Mouse (Mus musculus): ENCODE data around the gene Cfi. TPM values are rescaled to one million over a fixed set of nuclear protein-coding genes. Genes with fewer than 3 reads are reported as not detected.

Cfi gene
- polyA plus RNA-seq, 1 experiment from 2014 or later = 0.09 TPM

DNA sequence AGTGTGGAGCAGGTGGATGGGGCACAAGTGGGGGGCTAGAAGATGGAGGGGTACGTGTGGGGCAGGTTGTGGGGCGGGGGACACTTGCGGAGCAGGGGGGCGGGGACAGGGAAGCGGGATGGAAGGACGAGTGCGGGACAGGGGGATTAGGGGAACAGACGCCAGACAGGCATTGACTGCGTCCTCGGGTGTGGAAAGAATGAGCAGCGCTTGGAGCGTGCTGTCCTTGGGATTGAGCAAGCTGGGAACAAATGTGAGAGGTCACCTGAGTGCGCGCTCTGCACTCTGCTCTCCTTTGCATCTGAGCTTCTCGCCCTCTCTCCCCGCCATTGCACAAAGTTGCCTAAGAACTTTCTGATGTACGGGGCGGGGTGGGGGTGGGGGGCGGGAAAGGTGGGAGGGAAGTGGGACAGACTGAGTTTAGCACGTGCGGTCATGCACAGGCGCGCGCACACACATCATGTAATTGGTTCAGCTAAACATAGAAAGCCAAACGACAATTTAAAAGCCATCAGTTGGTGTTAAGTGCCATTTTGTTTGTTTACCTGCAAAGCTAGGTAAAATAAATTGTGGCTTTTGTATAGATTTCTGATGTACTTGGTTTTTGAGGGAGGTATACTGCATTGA is 43.6 kb downstream of the Cfi start:
- Histone ChIP-seq H3K27ac (peak overlapping the region; percentile 85), H3K4me1 (peaks cover 12% of the 10 kb centered on the region), H3K4me2 (peak overlapping the region; percentile 87), H3K36me3 (replicated peaks) (no peaks in the 10 kb centered on the region), H3K4me3 (replicated peaks) (peak overlapping the region; percentile 76), H3K27me3 (0 out of 2 replicates have a peak, but pooled peaks cover 6% of the 10 kb centered on the region), H3K9me3 (no peaks in the 10 kb centered on the region), H3K9ac (peak overlapping the region; percentile 82)
- ATAC-seq (ENCODE audit: low FRiP score) = peak; percentile 71
- under 1% methylated on average over 23 of the region's 25 CpGs for WGBS

DNA sequence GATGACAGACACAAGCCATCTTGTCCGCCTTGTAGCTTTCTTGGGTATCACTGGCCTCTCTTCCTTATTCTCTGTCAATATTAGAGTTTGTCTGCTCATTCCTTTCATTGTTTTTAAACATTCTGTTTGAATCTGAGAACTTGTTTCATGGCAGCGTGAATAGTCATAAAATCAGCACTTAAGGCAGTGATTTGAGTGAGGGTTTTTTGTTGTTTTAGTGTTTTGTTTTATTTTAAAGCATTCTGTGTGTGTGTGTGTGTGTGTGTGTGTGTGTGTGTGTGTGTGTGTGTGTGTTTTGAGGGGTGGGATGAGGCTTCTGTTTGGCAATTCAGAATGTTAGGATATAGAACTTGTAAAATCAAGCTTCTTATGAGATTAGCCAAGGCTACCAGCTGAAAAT is 44.2 kb downstream of the Cfi start:
- H3K4me3 ChIP-seq (replicated peaks) = no peak overlapping the region
- H3K27ac ChIP-seq = no peak overlapping the region
- 0 out of 2 replicates have a peak, but pooled peaks cover 6% of the 10 kb centered on the region for H3K27me3 ChIP-seq
- peak overlapping the region; percentile 87 for H3K4me2 ChIP-seq
- H3K36me3 ChIP-seq (replicated peaks) = no peaks in the 10 kb centered on the region
- ATAC-seq (ENCODE audit: low FRiP score) = no peak
- WGBS = 74% methylated on average over 2 of the region's 2 CpGs
- H3K4me1 ChIP-seq = peaks cover 12% of the 10 kb centered on the region
- H3K9ac ChIP-seq = no peak overlapping the region
- no peaks in the 10 kb centered on the region for H3K9me3 ChIP-seq

DNA sequence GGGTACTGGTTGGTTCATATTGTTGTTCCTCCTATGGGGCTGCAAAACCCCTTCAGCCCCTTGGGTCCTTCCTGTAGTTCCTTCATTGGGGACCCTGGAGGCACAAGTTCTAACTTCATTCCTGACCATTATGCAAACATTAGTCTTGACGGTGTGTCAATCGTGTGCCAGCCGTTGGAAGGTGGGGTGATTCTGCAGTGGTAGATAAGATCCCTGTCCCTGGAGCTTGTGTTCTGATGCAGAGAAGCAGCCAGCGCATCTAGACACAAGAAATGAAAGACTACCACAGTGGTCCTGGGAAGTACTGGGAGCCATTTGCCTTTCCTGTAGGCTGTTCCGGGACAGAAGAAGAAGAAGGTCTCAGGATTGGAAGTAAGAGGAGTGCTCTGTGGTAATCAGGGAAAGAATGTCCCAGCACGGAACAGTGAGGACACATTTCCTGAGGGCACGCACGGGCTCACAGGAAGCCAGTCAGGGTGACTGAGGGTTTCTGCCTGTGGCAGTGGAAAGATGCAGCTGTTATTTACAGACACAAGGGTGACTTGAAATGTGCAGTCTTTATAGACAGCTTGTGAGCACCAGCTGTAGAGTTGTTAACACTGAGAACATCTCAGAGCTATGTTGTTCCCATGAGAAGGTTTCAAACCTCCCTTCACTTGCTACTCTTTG is 45.4 kb downstream of the Cfi start:
- H3K4me2 ChIP-seq = no peak overlapping the region
- ATAC-seq (ENCODE audit: low FRiP score) = no peak
- H3K4me3 ChIP-seq (replicated peaks) = no peak overlapping the region
- H3K36me3 ChIP-seq (replicated peaks) = no peaks in the 10 kb centered on the region
- H3K4me1 ChIP-seq = peaks cover 12% of the 10 kb centered on the region
- H3K9me3 ChIP-seq = no peaks in the 10 kb centered on the region
- H3K27ac ChIP-seq = no peak overlapping the region
- H3K9ac ChIP-seq = no peak overlapping the region
- 84% methylated on average over 8 of the region's 8 CpGs for WGBS
- H3K27me3 ChIP-seq = 0 out of 2 replicates have a peak, but pooled peaks cover 6% of the 10 kb centered on the region

DNA sequence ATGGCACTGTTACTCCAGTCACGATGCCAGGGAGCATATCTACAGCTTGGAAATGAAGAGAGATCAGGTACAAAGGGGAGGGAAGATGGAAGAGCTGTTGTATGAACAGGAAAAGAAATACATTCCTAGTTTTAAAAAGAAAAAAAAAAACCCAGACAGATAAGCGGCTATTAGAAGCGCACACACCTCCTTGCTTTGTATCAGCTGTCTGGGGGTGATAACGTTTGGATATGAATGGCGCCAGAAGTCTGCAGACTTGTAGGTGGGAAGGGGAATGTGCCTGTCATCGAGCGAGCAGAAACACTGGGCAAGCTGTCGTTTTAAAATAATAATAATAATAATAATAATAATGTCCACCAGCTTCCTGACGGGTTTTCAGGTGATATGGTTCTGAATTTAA is 49.9 kb downstream of the Cfi start:
- Histone ChIP-seq H3K27me3 (no peaks in the 10 kb centered on the region), H3K27ac (no peak overlapping the region), H3K4me1 (no peaks in the 10 kb centered on the region), H3K4me2 (no peak overlapping the region), H3K36me3 (replicated peaks) (no peaks in the 10 kb centered on the region), H3K4me3 (replicated peaks) (no peak overlapping the region), H3K9ac (no peak overlapping the region), H3K9me3 (no peaks in the 10 kb centered on the region)
- no peak for ATAC-seq (ENCODE audit: low FRiP score)
- 95% methylated on average over 9 of the region's 9 CpGs for WGBS

DNA sequence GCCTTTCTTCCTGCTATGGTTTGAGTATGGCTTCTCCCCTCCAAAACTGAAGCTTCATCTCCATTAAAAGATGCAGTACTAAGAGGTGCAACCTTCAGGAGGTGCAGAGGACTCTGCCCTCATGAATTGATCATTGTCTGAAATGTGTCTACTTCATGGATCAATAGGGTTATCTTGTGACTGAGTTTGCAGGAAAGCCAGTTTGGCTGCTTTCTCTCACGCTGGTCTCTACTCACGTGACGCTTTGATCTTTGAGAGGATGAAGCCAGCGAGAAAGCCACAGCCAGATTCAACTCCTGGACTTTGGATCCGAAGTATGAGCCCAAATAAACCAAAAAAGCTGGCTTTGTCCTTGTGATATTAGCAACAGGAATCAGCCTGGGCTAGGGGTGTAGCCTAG is 50.7 kb downstream of the Cfi start:
- Histone ChIP-seq H3K9ac (no peak overlapping the region), H3K27ac (no peak overlapping the region), H3K9me3 (no peaks in the 10 kb centered on the region), H3K36me3 (replicated peaks) (peaks cover 3% of the 10 kb centered on the region; the same call in 1 of the 2 replicates), H3K4me2 (no peak overlapping the region), H3K4me3 (replicated peaks) (no peak overlapping the region), H3K27me3 (no peaks in the 10 kb centered on the region), H3K4me1 (no peaks in the 10 kb centered on the region)
- 87% methylated on average over 5 of the region's 5 CpGs for WGBS
- ATAC-seq (ENCODE audit: low FRiP score) = no peak

DNA sequence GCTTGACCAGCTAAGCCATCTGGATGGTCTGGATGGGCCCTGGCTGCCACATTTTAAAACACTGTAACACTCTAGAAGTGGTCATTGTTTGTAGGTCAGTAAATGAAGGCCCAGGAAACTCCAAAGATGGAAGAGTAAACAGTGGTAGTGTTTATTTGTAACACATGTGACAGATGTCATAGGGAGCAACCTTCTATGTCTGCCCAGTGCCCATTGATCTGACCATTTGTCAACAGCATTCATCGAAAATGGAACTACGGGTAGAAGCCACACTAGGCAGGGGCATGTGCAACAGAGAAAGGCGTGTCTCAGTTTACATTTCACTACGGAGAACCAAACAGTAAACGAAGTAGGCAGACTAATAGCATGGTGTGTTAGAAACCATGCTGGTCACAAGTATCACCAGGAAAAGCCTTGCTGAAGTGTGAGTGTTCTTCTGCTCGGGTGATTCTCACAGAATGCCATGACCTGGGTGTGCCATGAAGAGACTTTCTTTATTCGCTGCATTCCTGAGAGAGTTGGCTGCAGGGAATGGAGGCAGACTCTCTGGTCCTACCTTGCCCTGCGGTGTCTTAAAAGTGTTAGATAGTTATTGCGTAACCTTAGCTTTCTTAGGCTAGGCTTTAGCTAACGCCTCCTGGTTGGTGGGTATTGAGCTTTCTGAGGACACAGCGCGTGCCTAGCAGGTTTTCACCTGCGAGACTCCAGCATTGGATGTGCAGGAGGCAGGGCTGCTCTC is 52.3 kb downstream of the Cfi start:
- Histone ChIP-seq H3K9me3 (no peaks in the 10 kb centered on the region), H3K27me3 (no peaks in the 10 kb centered on the region), H3K4me2 (no peak overlapping the region), H3K36me3 (replicated peaks) (peaks cover 7% of the 10 kb centered on the region; the same call in 1 of the 2 replicates), H3K4me3 (replicated peaks) (no peak overlapping the region), H3K4me1 (no peaks in the 10 kb centered on the region), H3K27ac (no peak overlapping the region), H3K9ac (no peak overlapping the region)
- ATAC-seq (ENCODE audit: low FRiP score) = no peak
- WGBS = 94% methylated on average over 13 of the region's 13 CpGs

DNA sequence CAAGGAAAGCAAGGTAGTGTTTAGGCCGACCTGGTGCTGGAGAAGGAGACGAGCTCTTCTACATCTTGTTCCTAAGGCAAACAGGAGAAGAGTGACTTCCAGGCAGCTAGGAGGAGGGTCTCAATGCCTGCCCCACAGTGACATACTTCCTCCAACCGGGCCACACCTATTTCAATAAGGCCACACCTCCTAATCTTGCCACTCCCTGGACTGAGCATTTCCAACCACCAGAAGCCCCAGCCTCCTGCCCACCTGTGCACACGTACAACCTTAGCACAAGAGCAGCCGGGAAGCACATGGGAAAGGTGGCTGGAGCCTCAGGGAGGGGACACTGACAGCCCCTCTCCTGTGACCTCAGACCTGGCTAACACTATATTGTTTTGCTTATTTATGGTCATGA is 56.3 kb downstream of the Cfi start:
- H3K36me3 ChIP-seq (replicated peaks) = peaks cover 14% of the 10 kb centered on the region; the same call in 1 of the 2 replicates
- WGBS = 82% methylated on average over 5 of the region's 5 CpGs
- H3K27me3 ChIP-seq = no peaks in the 10 kb centered on the region
- H3K27ac ChIP-seq = no peak overlapping the region
- H3K4me3 ChIP-seq (replicated peaks) = no peak overlapping the region
- no peak for ATAC-seq (ENCODE audit: low FRiP score)
- no peaks in the 10 kb centered on the region for H3K9me3 ChIP-seq
- H3K4me1 ChIP-seq = no peaks in the 10 kb centered on the region
- no peak overlapping the region for H3K4me2 ChIP-seq
- H3K9ac ChIP-seq = no peak overlapping the region

DNA sequence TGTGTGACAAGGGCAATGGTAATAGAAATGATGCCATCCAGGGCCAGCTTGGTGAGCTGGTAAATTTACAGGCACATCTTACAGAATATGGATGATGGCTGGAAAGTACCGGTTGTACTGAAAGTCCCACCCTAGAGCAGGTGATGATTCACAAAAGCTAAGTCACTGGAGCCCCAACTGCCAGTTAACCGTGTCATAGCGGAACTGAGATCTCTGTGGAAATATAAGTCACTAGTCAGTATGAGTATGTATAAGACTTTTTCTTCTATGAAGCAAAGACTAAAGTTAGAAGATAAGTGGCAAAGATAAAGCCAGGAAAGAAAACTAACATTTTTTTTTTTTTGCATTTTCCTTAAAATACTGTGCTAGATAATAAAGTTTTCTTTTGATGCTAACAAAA is 57.5 kb downstream of the Cfi start:
- ATAC-seq (ENCODE audit: low FRiP score) = no peak
- Histone ChIP-seq H3K4me1 (no peaks in the 10 kb centered on the region), H3K4me2 (no peak overlapping the region), H3K27ac (no peak overlapping the region), H3K27me3 (no peaks in the 10 kb centered on the region), H3K36me3 (replicated peaks) (peaks cover 14% of the 10 kb centered on the region; the same call in 1 of the 2 replicates), H3K9ac (no peak overlapping the region), H3K4me3 (replicated peaks) (no peak overlapping the region), H3K9me3 (no peaks in the 10 kb centered on the region)
- 98% methylated on average over 3 of the region's 3 CpGs for WGBS

DNA sequence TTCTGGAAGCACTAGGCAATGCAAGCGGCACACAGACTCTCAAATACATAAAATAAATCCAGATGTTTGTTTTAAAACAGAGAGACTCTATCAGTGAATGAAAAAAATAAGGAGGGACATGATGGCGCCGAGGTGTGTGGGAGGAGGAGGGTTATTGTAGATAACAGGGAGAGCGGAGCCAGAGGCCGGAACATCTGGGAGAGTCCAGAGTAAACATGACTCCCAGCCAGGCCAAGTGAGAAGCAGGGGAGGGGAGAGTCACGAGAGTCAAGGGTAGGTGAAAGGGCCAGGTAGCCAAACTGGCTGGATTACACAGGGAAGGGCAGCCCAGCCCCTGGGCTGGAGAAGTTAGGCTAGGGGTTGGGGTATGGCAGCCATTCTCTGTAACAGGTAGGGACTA is 60.9 kb downstream of the Cfi start:
- H3K4me3 ChIP-seq (replicated peaks) = no peak overlapping the region
- H3K4me2 ChIP-seq = no peak overlapping the region
- H3K27me3 ChIP-seq = no peaks in the 10 kb centered on the region
- peaks cover 11% of the 10 kb centered on the region; the same call in 1 of the 2 replicates for H3K36me3 ChIP-seq (replicated peaks)
- H3K9me3 ChIP-seq = no peaks in the 10 kb centered on the region
- ATAC-seq (ENCODE audit: low FRiP score) = no peak
- WGBS = 83% methylated on average over 6 of the region's 6 CpGs
- peaks cover 5% of the 10 kb centered on the region; the same call in 1 of the 2 replicates for H3K4me1 ChIP-seq
- H3K9ac ChIP-seq = no peak overlapping the region
- no peak overlapping the region for H3K27ac ChIP-seq

DNA sequence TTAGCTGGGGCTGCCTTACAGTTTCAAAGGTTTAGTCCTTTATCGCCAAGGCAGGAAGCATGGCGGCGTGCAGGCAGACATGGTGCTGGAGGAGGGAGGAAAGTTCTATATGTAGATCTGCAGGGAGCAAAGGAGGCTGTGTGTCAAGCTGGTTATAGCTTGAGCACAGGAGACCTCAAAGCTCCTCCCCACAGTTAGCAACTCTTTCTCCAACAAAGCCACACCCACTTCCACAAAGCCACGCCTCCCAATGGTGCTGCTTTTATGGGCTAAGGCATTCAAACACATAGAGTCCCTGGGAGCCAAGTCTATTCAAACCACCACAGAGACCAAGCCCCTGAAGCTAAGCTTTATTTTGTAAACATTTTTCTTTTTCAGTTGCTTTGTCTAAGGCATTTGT is 63.2 kb downstream of the Cfi start:
- 0 out of 2 replicates have a peak, but pooled peaks cover 4% of the 10 kb centered on the region for H3K36me3 ChIP-seq (replicated peaks)
- H3K27me3 ChIP-seq = no peaks in the 10 kb centered on the region
- 69% methylated on average over 4 of the region's 4 CpGs for WGBS
- no peak overlapping the region for H3K4me2 ChIP-seq
- peaks cover 17% of the 10 kb centered on the region for H3K4me1 ChIP-seq
- ATAC-seq (ENCODE audit: low FRiP score) = no peak
- no peak overlapping the region for H3K9ac ChIP-seq
- H3K4me3 ChIP-seq (replicated peaks) = no peak overlapping the region
- no peak overlapping the region for H3K27ac ChIP-seq
- H3K9me3 ChIP-seq = no peaks in the 10 kb centered on the region

DNA sequence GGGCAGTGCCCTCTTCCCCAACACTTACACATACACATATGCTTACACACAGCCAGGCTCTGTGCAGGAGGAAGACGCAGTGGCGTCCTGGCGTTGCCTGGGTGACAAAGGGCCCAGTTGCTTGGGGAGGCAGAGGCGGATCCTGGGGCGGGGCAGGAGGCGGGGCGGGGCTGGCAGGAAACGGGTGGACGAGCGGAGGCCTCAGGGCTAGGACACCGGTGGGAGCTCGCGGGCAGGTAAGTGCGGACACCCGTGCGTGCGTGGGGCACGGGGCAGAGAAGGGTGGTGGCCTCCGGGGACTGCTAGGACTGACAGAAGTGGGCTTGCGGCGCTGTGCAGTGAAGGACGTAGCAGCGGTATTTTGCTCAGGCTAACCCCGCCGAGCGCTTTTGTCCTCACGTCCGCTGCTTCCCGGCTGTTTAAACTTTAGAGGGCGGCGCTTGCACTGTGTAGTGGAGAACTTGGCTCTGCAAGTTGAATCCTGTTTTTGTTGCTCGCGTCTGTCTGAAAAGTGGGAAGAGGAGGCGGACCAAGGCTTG is 65.7 kb downstream of the Cfi start, which contains the start of gene Casp6:
TSS of gene Casp6 (plus strand) at position 155 of the 539 bp plus-strand sequence.
- no peaks in the 10 kb centered on the region for H3K9me3 ChIP-seq
- no peaks in the 10 kb centered on the region for H3K27me3 ChIP-seq
- peak within 1 kb of the TSS; percentile 65 for H3K4me3 ChIP-seq (replicated peaks)
- ATAC-seq (ENCODE audit: low FRiP score) = peak; percentile 96
- 1% methylated on average over 34 of the region's 34 CpGs for WGBS
- peak within 1 kb of the TSS; percentile 63 for H3K9ac ChIP-seq
- H3K36me3 ChIP-seq (replicated peaks) = peaks cover 6% of the 10 kb centered on the region; the same call in 1 of the 2 replicates
- peaks cover 17% of the 10 kb centered on the region for H3K4me1 ChIP-seq
- H3K27ac ChIP-seq = no peak within 1 kb of the TSS
- peak within 1 kb of the TSS; percentile 59 for H3K4me2 ChIP-seq

DNA sequence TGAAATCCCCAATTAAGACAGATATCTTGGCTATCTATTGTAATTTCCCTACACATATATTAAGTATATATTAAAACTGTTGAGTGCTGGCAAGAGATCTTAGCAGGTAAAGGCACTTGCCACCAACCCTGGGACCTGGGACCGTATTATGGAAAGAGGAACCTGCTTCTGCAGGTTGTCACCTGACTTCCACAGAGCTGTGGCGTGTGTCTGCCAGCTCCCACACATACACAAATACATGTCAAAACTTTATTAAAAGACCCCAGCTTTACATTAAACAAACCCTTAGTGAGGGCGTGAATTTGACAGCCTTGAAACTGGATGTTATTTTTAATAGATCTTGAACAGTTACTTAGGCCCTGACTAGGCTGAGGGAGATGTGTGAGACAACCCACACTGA is 67.7 kb downstream of the Cfi start:
- no peak overlapping the region for H3K27ac ChIP-seq
- H3K4me3 ChIP-seq (replicated peaks) = no peak overlapping the region
- H3K27me3 ChIP-seq = no peaks in the 10 kb centered on the region
- H3K4me1 ChIP-seq = peaks cover 17% of the 10 kb centered on the region
- no peak overlapping the region for H3K4me2 ChIP-seq
- no peak for ATAC-seq (ENCODE audit: low FRiP score)
- peaks cover 11% of the 10 kb centered on the region for H3K36me3 ChIP-seq (replicated peaks)
- H3K9ac ChIP-seq = no peak overlapping the region
- H3K9me3 ChIP-seq = no peaks in the 10 kb centered on the region
- 97% methylated on average over 3 of the region's 3 CpGs for WGBS

Data from forebrain, embryonic 12.5 days (tissue).